Mouse (Mus musculus) heart, postnatal 0 days (tissue): ENCODE data around the gene Actr8. TPM values are rescaled to one million over a fixed set of nuclear protein-coding genes. Genes with fewer than 3 reads are reported as not detected.
A peak's percentile ranks its signal among the peaks of the same experiment; 100 is the strongest.

Experiments
- ATAC-seq: fragments of 200-750 bp; cut with Nextera tagmentation; 2 replicates; pipeline ENCODE4 v1.8.0; 2017; ENCODE audit warnings: low read depth, moderate number of reproducible peaks, moderate library complexity; ENCODE audit not compliant: insufficient read depth
- DNase-seq: peaks from one replicate; pipeline ENCODE4 v3.0.0-alpha.2; 2016; ENCODE audit warnings: low spot score
- H3K27ac ChIP-seq: fragments of 300-500 bp; sonication (generic); 2 replicates; pipeline ENCODE4 v1.5.1; 2014; ENCODE audit warnings: low read depth, mild to moderate bottlenecking
- H3K27me3 ChIP-seq: fragments of 300-500 bp; sonication (generic); 2 replicates; pipeline ENCODE4 v1.6.1; 2014; ENCODE audit warnings: low read length, mixed read lengths; ENCODE audit not compliant: control insufficient read depth, insufficient read depth
- H3K36me3 ChIP-seq: fragments of 300-500 bp; sonication (generic); replicated peaks from 2 replicates; pipeline ENCODE4 v1.6.1; 2014; ENCODE audit warnings: low read length, mixed read lengths; ENCODE audit not compliant: control insufficient read depth, insufficient read depth
- H3K4me1 ChIP-seq: fragments of 300-500 bp; sonication (generic); 2 replicates; pipeline ENCODE4 v1.6.1; 2014; ENCODE audit warnings: antibody characterized with exemption; ENCODE audit not compliant: control insufficient read depth, insufficient read depth
- H3K4me2 ChIP-seq: fragments of 300-500 bp; sonication (generic); 2 replicates; pipeline ENCODE4 v1.6.1; 2014; ENCODE audit warnings: low read depth, mild to moderate bottlenecking, low read length, moderate library complexity
- H3K4me3 ChIP-seq: fragments of 300-500 bp; sonication (generic); 2 replicates; pipeline ENCODE4 v1.5.1; 2014; ENCODE audit warnings: low read depth, low read length
- H3K9ac ChIP-seq: fragments of 300-500 bp; sonication (generic); replicated peaks from 2 replicates; pipeline ENCODE4 v1.6.1; 2014; ENCODE audit warnings: low read depth, low read length, mixed read lengths
- H3K9me3 ChIP-seq: fragments of 300-500 bp; sonication (generic); replicated peaks from 2 replicates; pipeline ENCODE4 v1.6.1; 2016; ENCODE audit warnings: low read length; ENCODE audit not compliant: control insufficient read depth
- CTCF ChIP-seq: IDR thresholded peaks from 2 replicates; pipeline ENCODE4 v1.5.1; 2016; ENCODE audit warnings: antibody characterized with exemption, control low read depth, low read depth
- EP300 ChIP-seq: IDR thresholded peaks from 2 replicates; pipeline ENCODE4 v1.6.1; 2016; ENCODE audit warnings: antibody characterized with exemption, low read depth
- WGBS: fragments of 180-500 bp; shearing (Covaris S2); extraction: QIAGEN DNeasy Blood & Tissue Kit; methylation state at CpG from one replicate; pipeline ENCODE4 v1.1.7; 2014; 5-methylcytosine and 5-hydroxymethylcytosine counted together
- polyA plus RNA-seq: library from polyadenylated mRNA; unstranded; fragments of >200 nt; fragmentation: Nextera tagmentation; extraction: Ambion mirVana; gene quantifications from 2 replicates; pipeline ENCODE4 v1.2.1, GENCODE M21; 2015
- total RNA-seq: library from RNA; depleted of rRNA; stranded (reverse); fragments of >200 nt; gene quantifications from 2 replicates; pipeline ENCODE4 v1.2.3, GENCODE M21; 2014; ENCODE audit warnings: low replicate concordance

Actr8 gene
- total and polyA plus RNA-seq, 2 experiments from 2014 or later, result 15.3 to 44.2 TPM

- Histone ChIP-seq H3K4me2 (no peak overlapping the region), H3K27me3 (0 out of 2 replicates have a peak, but pooled peaks cover 13% of the 10 kb centered on the region), H3K36me3 (no peaks in the 10 kb centered on the region), H3K27ac (no peak overlapping the region), H3K4me3 (no peak overlapping the region), H3K9me3 (no peaks in the 10 kb centered on the region), H3K9ac (no peak overlapping the region), H3K4me1 (no peaks in the 10 kb centered on the region)
- TF ChIP-seq CTCF (no peak), EP300 (no peak)
- ATAC-seq (no peak), DNase-seq (no peak)
- 8% methylated on average over 10 of the region's 10 CpGs for WGBS
Observed at GRCm38 (mm10) chr14:29940313-29940812, 37.8 kb upstream of the Actr8 start.

GRCm38 (mm10) chr14:29940877-29941276, 37.3 kb upstream of the Actr8 start:
- 0 out of 2 replicates have a peak, but pooled peaks cover 12% of the 10 kb centered on the region for H3K27me3 ChIP-seq
- TF ChIP-seq CTCF (peak; percentile 56), EP300 (no peak)
- DNase-seq (peak; percentile 55), ATAC-seq (no peak)
- H3K9ac ChIP-seq, result no peak overlapping the region
- H3K36me3 ChIP-seq, result no peaks in the 10 kb centered on the region
- H3K4me2 ChIP-seq, result no peak overlapping the region
- H3K27ac ChIP-seq, result no peak overlapping the region
- H3K4me1 ChIP-seq, result no peaks in the 10 kb centered on the region
- no peaks in the 10 kb centered on the region for H3K9me3 ChIP-seq
- no peak overlapping the region for H3K4me3 ChIP-seq
- 20% methylated on average over 2 of the region's 2 CpGs for WGBS

GRCm38 (mm10) chr14:29946761-29947309, 31.3 kb upstream of the Actr8 start:
- H3K27me3 ChIP-seq, result no peaks in the 10 kb centered on the region
- no peak overlapping the region for H3K4me2 ChIP-seq
- no peak for ATAC-seq
- H3K27ac ChIP-seq, result no peak overlapping the region
- H3K36me3 ChIP-seq, result no peaks in the 10 kb centered on the region
- DNase-seq, result no peak
- no peaks in the 10 kb centered on the region for H3K9me3 ChIP-seq
- no peak overlapping the region for H3K4me3 ChIP-seq
- no peak overlapping the region for H3K9ac ChIP-seq
- TF ChIP-seq EP300, result no peak
- no peak for TF ChIP-seq CTCF
- H3K4me1 ChIP-seq, result no peaks in the 10 kb centered on the region
- 57% methylated on average over 5 of the region's 5 CpGs for WGBS

- no peak overlapping the region for H3K4me3 ChIP-seq
- DNase-seq (no peak), ATAC-seq (no peak)
- no peaks in the 10 kb centered on the region for H3K27me3 ChIP-seq
- no peaks in the 10 kb centered on the region for H3K36me3 ChIP-seq
- H3K27ac ChIP-seq, result no peak overlapping the region
- H3K4me1 ChIP-seq, result no peaks in the 10 kb centered on the region
- no peaks in the 10 kb centered on the region for H3K9me3 ChIP-seq
- H3K4me2 ChIP-seq, result no peak overlapping the region
- no peak overlapping the region for H3K9ac ChIP-seq
- TF ChIP-seq EP300 (no peak), CTCF (no peak)
- 67% methylated on average over 4 of the region's 4 CpGs for WGBS
Observed at GRCm38 (mm10) chr14:29950805-29951204, 27.3 kb upstream of the Actr8 start.

- no peaks in the 10 kb centered on the region for H3K36me3 ChIP-seq
- H3K27ac ChIP-seq, result no peak overlapping the region
- H3K4me3 ChIP-seq, result no peak overlapping the region
- H3K9me3 ChIP-seq, result no peaks in the 10 kb centered on the region
- H3K4me2 ChIP-seq, result no peak overlapping the region
- TF ChIP-seq EP300 (no peak), CTCF (no peak)
- ATAC-seq, result no peak
- no peaks in the 10 kb centered on the region for H3K27me3 ChIP-seq
- no peak for DNase-seq
- no peak overlapping the region for H3K9ac ChIP-seq
- no peaks in the 10 kb centered on the region for H3K4me1 ChIP-seq
Observed at GRCm38 (mm10) chr14:29957393-29957792, 20.7 kb upstream of the Actr8 start.

GRCm38 (mm10) chr14:29967611-29968010, 10.5 kb upstream of the Actr8 start:
- TF ChIP-seq CTCF (no peak), EP300 (no peak)
- peaks cover 12% of the 10 kb centered on the region for H3K4me1 ChIP-seq
- H3K36me3 ChIP-seq, result peaks cover 25% of the 10 kb centered on the region
- H3K27ac ChIP-seq, result peak overlapping the region; percentile 83
- no peaks in the 10 kb centered on the region for H3K27me3 ChIP-seq
- peak overlapping the region; percentile 66 for H3K4me2 ChIP-seq
- 0 out of 2 replicates have a peak overlapping the region, but pooled peaks have one; percentile 26 for H3K9ac ChIP-seq
- no peak for ATAC-seq
- H3K9me3 ChIP-seq, result peaks cover 3% of the 10 kb centered on the region; the same call in 1 of the 2 replicates
- H3K4me3 ChIP-seq, result peak overlapping the region; percentile 77
- DNase-seq, result no peak
- 59% methylated on average over 7 of the region's 7 CpGs for WGBS
